Mouse (Mus musculus): ENCODE data around the gene Armc12. TPM values are rescaled to one million over a fixed set of nuclear protein-coding genes. Genes with fewer than 3 reads are reported as not detected.

The Armc12 gene
- total and polyA plus RNA-seq, 3 experiments: not detected

- Histone ChIP-seq H3K4me1 (ENCODE audit: insufficient read depth, low read depth, low read length) (peaks cover 21% of the 10 kb centered on the region), H3K36me3 (replicated peaks) (no peaks in the 10 kb centered on the region), H3K27me3 (ENCODE audit: insufficient read depth, low read length) (peaks cover 9% of the 10 kb centered on the region), H3K9me3 (replicated peaks) (peaks cover 4% of the 10 kb centered on the region; the same call in 1 of the 2 replicates), H3K4me3 (ENCODE audit: low read depth, low read length) (no peak overlapping the region)
- TF ChIP-seq CTCF (IDR thresholded peaks at IDR 0.05; ENCODE audit: low read depth, low read length) (no peak), TAL1 (conservative IDR thresholded peaks at IDR 0.05; ENCODE audit: low read depth, low read length) (no peak), GATA2 (IDR thresholded peaks at IDR 0.05; ENCODE audit: borderline replicate concordance, low read depth, low read length) (no peak), POLR2AphosphoS5 (IDR thresholded peaks at IDR 0.05; ENCODE audit: insufficient replicate concordance, low read depth, low read length) (no peak), GATA1 (IDR thresholded peaks at IDR 0.05; ENCODE audit: borderline replicate concordance, low read length) (no peak)
- ATAC-seq (ENCODE audit: extremely low read depth, insufficient number of reproducible peaks, low FRiP score, poor library complexity, severe bottlenecking) (no peak), DNase-seq (ENCODE audit: low spot score) (no peak)
Observed at GRCm38 (mm10) chr17:28488258-28489013, 42.2 kb upstream of the Armc12 start.

GRCm38 (mm10) chr17:28491035-28491770 is 39.4 kb upstream of the Armc12 start:
- H3K9me3 ChIP-seq (replicated peaks): peaks cover 4% of the 10 kb centered on the region; the same call in 1 of the 2 replicates

GRCm38 (mm10) chr17:28495832-28496231 is 34.8 kb upstream of the Armc12 start:
- no peak for DNase-seq (ENCODE audit: low spot score)
- TF ChIP-seq CTCF (IDR thresholded peaks at IDR 0.05; ENCODE audit: low read depth, low read length) (no peak), TAL1 (conservative IDR thresholded peaks at IDR 0.05; ENCODE audit: low read depth, low read length) (no peak), GATA1 (IDR thresholded peaks at IDR 0.05; ENCODE audit: borderline replicate concordance, low read length) (no peak), GATA2 (IDR thresholded peaks at IDR 0.05; ENCODE audit: borderline replicate concordance, low read depth, low read length) (no peak), POLR2AphosphoS5 (IDR thresholded peaks at IDR 0.05; ENCODE audit: insufficient replicate concordance, low read depth, low read length) (no peak)
- peaks cover 14% of the 10 kb centered on the region for H3K27me3 ChIP-seq (ENCODE audit: insufficient read depth, low read length)
- no peaks in the 10 kb centered on the region for H3K36me3 ChIP-seq (replicated peaks)
- H3K4me1 ChIP-seq (ENCODE audit: insufficient read depth, low read depth, low read length): no peaks in the 10 kb centered on the region
- no peak for ATAC-seq (ENCODE audit: extremely low read depth, insufficient number of reproducible peaks, low FRiP score, poor library complexity, severe bottlenecking)
- no peaks in the 10 kb centered on the region for H3K9me3 ChIP-seq (replicated peaks)
- no peak overlapping the region for H3K4me3 ChIP-seq (ENCODE audit: low read depth, low read length)

More at GRCm38 (mm10) chr17:28491035-28491770, 39.4 kb upstream of the Armc12 start:
- no peaks in the 10 kb centered on the region for H3K36me3 ChIP-seq (replicated peaks)
- H3K27me3 ChIP-seq (ENCODE audit: insufficient read depth, low read length): peaks cover 9% of the 10 kb centered on the region
- TF ChIP-seq TAL1 (conservative IDR thresholded peaks at IDR 0.05; ENCODE audit: low read depth, low read length) (no peak), GATA1 (IDR thresholded peaks at IDR 0.05; ENCODE audit: borderline replicate concordance, low read length) (no peak), POLR2AphosphoS5 (IDR thresholded peaks at IDR 0.05; ENCODE audit: insufficient replicate concordance, low read depth, low read length) (no peak), GATA2 (IDR thresholded peaks at IDR 0.05; ENCODE audit: borderline replicate concordance, low read depth, low read length) (no peak), CTCF (IDR thresholded peaks at IDR 0.05; ENCODE audit: low read depth, low read length) (no peak)
- no peak overlapping the region for H3K4me3 ChIP-seq (ENCODE audit: low read depth, low read length)
- peaks cover 11% of the 10 kb centered on the region for H3K4me1 ChIP-seq (ENCODE audit: insufficient read depth, low read depth, low read length)
- ATAC-seq (ENCODE audit: extremely low read depth, insufficient number of reproducible peaks, low FRiP score, poor library complexity, severe bottlenecking): no peak
- no peak for DNase-seq (ENCODE audit: low spot score)

- H3K4me1 ChIP-seq (ENCODE audit: insufficient read depth, low read depth, low read length): 0 out of 2 replicates have a peak, but pooled peaks cover 3% of the 10 kb centered on the region
- H3K36me3 ChIP-seq (replicated peaks): no peaks in the 10 kb centered on the region
- peaks cover 20% of the 10 kb centered on the region for H3K27me3 ChIP-seq (ENCODE audit: insufficient read depth, low read length)
- TF ChIP-seq TAL1 (conservative IDR thresholded peaks at IDR 0.05; ENCODE audit: low read depth, low read length): no peak
- TF ChIP-seq CTCF (IDR thresholded peaks at IDR 0.05; ENCODE audit: low read depth, low read length): no peak
- TF ChIP-seq POLR2AphosphoS5 (IDR thresholded peaks at IDR 0.05; ENCODE audit: insufficient replicate concordance, low read depth, low read length): no peak
- TF ChIP-seq GATA1 (IDR thresholded peaks at IDR 0.05; ENCODE audit: borderline replicate concordance, low read length): no peak
- TF ChIP-seq GATA2 (IDR thresholded peaks at IDR 0.05; ENCODE audit: borderline replicate concordance, low read depth, low read length): no peak
- H3K9me3 ChIP-seq (replicated peaks): no peaks in the 10 kb centered on the region
- DNase-seq (ENCODE audit: low spot score) (no peak), ATAC-seq (ENCODE audit: extremely low read depth, insufficient number of reproducible peaks, low FRiP score, poor library complexity, severe bottlenecking) (no peak)
- no peak overlapping the region for H3K4me3 ChIP-seq (ENCODE audit: low read depth, low read length)
Observed at GRCm38 (mm10) chr17:28499190-28499589, 31.4 kb upstream of the Armc12 start.

GRCm38 (mm10) chr17:28500465-28500864 is 30.1 kb upstream of the Armc12 start:
- TF ChIP-seq GATA1 (IDR thresholded peaks at IDR 0.05; ENCODE audit: borderline replicate concordance, low read length): no peak
- TF ChIP-seq GATA2 (IDR thresholded peaks at IDR 0.05; ENCODE audit: borderline replicate concordance, low read depth, low read length): no peak
- TF ChIP-seq CTCF (IDR thresholded peaks at IDR 0.05; ENCODE audit: low read depth, low read length): no peak
- TF ChIP-seq TAL1 (conservative IDR thresholded peaks at IDR 0.05; ENCODE audit: low read depth, low read length): no peak
- TF ChIP-seq POLR2AphosphoS5 (IDR thresholded peaks at IDR 0.05; ENCODE audit: insufficient replicate concordance, low read depth, low read length): no peak
- H3K9me3 ChIP-seq (replicated peaks): no peaks in the 10 kb centered on the region

More at GRCm38 (mm10) chr17:28500465-28500864, 30.1 kb upstream of the Armc12 start:
- DNase-seq (ENCODE audit: low spot score) (no peak), ATAC-seq (ENCODE audit: extremely low read depth, insufficient number of reproducible peaks, low FRiP score, poor library complexity, severe bottlenecking) (no peak)
- no peaks in the 10 kb centered on the region for H3K36me3 ChIP-seq (replicated peaks)
- no peak overlapping the region for H3K4me3 ChIP-seq (ENCODE audit: low read depth, low read length)
- 0 out of 2 replicates have a peak, but pooled peaks cover 3% of the 10 kb centered on the region for H3K4me1 ChIP-seq (ENCODE audit: insufficient read depth, low read depth, low read length)
- H3K27me3 ChIP-seq (ENCODE audit: insufficient read depth, low read length): peaks cover 24% of the 10 kb centered on the region
